Mouse (Mus musculus) hindlimb bud, embryonic 11.5 days (tissue): ENCODE results near the gene Cacna1d.

ENCODE experiments used
- DNase-seq: peaks from one replicate; pipeline ENCODE4 v3.0.0-alpha.2; 2012; ENCODE audit warnings: low read depth, low spot score; ENCODE audit errors: extremely low spot score

Gene Cacna1d

DNA sequence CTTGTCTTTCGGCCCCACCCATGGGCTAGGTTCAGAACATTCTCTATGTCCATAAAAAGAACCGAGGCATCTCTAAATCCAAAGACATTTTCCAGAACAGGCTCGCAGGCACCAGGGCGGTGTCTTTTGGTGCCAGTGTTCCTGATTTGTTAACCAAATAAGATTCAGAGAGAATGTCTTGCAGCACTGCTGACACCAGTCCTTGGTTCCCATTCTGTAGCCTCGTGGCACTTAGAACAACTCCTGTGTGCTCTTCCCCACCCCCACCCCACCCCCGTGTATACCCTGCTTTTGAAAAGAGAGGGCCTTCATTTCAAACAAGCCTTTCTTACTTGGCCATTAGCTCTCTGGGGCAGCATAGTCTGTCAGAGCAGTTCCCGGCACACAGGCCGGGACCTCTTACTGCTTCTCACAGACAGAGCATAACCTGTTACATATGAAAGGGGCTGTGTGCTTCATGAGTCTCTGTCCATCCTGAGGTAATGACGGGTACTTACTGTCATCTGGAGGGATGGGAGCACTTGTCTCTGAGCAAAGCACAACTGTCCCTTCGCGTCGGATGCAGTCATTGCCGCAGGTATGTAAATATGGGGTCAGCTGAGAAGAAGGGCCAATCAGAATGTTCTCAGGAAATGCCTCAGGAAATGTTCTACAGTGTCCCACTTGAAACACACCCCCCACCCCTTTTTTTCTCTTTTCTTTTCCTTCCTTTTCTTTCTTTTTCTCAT lies 492.3 kb downstream of the Cacna1d start:
- no peak for DNase-seq

DNA sequence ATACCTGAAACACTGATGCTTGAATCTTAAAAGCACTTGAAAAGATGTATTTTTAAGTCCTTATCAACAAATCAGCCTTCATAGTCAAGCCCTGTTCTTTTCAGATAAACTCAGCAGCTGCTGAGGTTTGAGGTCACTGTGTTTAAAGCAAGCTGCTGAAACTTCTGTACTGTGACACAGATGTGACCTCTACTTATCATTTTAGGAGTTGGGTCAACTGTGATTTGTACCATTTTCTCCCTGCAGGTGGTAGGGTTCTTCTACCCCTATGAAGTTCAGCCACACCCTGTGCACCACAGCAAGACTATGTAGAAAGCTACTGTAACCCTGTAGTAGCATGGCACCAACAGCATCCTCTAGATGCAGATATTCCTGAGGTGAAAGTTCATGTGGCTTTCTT lies 493.9 kb downstream of the Cacna1d start:
- DNase-seq: no peak

DNA sequence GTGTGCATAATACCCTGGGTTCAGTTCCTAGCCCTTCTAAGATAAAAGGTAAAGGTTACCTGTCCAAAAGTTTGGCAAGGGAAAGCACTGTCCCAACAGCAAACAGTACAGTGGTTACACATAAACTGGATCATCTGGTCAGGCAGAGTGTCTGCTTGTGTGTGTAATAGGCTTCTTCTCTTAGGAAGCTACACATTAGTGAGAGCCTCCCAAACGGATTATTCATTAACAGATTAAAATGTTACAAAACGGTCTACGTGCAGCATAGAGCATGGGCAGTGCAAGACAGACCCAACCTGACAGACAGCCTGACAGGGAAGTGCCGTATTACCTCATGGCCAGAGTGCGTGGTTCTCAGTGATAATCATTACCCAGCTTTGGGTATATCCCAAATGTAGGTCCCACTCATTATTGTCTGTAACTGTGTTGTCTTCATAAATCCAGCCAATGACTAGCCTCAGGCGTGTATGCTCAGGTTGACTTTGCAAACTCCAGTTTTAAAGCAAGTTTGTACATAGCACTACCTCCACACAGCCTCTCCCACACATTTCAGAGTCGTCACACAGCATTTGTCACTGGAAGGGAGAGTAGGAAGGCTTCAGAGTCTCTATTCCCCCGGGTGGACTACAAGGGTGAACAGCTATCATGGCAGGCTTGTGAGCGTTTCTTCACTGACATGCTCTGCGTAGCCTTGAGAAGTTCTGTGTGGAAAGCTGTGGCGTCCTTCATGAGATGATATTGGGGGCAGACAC lies 495.1 kb downstream of the Cacna1d start:
- no peak for DNase-seq

DNA sequence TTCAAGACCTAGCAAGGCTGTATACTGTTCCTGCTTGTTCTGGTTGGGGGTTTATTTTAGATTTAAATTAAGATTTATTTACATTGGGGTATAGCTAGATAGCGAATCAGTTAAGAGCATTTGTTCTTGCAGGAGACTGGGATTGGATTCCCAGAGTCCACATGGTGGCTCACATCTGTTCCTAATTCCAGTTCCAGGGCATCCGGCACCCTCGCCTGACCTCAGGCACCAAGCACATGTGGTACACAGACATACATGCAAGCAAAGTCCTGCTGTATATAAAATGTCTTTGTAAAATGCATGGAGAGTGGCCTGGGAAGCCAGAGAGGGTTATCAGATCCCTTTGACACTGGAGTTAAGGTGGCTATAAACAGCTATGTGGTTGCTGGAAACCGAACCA lies 496.3 kb downstream of the Cacna1d start:
- DNase-seq: peak; percentile 39
